Mouse (Mus musculus): ENCODE data around the gene Csf3.

Csf3 gene

GRCm38 (mm10) chr11:98747804-98748505, 46.9 kb downstream of the Csf3 start:
- no peak for DNase-seq (ENCODE audit: low read depth, low spot score)

DNA sequence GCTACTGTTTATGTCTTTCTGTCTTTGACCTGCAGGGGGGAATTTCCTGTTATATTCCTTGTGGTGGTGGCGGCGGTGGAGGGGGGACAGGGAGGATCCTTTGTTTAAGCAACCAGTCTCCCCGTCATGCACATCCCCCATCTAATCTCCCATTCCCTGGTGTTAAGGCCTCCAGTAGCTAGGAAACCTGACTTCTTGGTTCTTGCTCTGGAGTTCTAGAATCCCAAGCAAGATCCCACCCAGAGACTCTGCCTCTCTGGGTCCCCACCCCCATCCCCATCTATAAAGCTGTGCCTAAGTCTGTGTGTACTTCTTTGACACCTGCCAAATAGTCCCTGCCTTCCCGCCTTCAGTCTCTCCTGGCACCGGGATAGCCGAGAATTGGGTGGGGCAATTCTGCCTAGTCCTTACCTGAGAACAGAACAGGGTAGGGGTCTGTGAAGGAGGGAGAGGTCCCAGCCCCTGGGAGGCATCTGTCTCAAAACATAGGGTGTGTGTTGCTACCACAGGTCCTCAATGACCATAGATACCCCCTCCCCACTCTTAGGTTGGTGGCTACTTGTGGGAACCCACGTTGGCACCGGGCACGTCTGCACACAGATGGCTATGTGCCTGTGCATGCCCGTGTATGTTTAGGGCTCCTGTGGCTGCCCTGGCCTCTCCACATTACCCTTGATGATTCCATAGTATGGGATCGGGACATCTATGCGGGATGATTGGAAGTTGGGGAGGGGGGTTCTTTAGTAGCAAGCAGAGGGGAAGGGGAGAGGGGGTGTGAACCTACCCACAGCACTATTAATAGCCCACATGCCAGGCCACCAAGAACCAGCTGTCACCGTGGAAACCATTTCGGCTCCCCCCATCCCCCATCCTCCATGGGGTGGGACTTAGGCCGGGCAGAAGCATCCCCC, 47.7 kb downstream of the Csf3 start:
- no peak for DNase-seq (ENCODE audit: low read depth, low spot score)

DNA sequence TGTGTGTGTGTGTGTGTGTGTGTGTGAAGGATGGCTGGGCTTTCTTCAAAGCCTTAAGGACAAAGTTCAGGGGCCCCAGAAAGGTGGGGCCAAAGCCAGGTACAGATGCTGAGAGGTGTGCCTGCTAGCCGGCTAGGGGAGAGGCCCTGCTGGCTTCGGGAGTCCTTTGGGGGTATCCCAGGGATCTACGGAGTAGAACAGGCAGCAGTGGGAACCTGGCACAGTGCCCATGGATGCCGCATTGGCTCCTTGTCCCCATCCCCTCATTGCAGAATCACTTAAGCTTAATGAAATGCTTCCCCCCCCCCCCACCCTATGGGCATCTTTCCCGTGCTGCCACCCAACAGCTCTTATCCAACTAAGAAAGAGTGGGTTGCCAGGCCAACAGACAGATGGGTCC, 48.7 kb downstream of the Csf3 start:
- DNase-seq (ENCODE audit: low read depth, low spot score): no peak

GRCm38 (mm10) chr11:98750351-98751201, 49.5 kb downstream of the Csf3 start:
- DNase-seq (ENCODE audit: low read depth, low spot score): no peak

DNA sequence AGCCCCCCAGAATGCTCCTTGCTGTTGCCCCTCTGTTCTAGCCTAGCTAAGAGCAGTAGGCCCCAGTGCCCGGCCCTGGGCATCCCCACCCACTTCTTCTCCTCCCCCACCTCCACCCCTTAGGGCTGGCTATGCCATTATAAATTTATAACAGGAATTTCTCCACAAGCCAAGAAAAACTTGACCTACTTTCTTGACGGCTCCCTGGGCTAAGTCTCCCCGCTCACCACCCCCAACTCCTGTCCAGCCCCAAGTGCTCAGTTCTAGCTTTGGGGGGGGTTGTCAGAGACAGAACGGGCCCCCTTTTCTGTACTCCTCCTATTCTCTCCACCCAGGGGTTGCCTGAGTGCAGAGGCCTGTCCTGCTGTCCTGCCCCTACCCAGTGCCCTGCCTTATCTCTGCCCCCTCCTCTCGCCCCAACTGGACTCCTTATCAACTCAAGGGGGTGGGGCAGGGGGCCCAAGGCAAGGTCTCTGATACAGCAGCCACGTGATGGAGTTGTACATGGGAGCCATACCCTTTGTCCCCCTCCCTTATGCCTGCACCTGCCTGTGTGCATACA, 50.2 kb downstream of the Csf3 start:
- DNase-seq (ENCODE audit: low read depth, low spot score): no peak

DNA sequence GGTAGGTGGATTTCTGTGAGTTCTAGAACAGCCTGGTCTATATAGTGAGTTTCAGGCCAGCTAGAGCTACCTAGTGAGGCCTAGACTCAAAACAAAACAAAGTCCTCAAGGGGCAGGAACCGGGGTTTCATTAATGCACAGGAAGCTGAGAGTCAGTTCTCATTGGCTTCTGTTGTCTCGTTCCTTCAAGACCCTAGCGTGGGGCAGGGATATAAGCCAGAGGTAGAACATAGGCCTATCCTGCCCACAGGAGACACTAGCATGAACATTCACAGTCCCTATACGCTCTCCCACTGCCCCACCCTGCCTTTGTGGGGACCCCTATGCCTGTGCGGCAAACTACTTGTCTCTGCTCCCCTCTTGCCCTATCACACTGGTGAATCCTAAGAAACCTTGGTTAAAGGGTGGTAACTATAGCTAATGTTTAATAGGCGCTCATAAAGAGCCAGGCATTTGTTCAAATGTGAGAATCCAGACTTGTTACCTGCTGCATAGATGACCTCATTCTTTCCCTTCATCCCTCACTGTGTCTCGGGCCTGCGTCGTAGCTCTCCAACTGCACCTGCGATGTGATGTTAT, 51.6 kb downstream of the Csf3 start:
- DNase-seq (ENCODE audit: low read depth, low spot score): no peak

All from ZHBTc4 (cell line).